ENCODE assay signal across 27 mouse cellular contexts in genomic region chr11:116598193-116598592, GRCm38 (mm10). TPM values are rescaled to one million over a fixed set of nuclear protein-coding genes. Genes with fewer than 3 reads are reported as not detected.
DNase-seq lines count a peak whose midpoint lies in the region; ATAC-seq and TF ChIP-seq lines count a peak whose summit lies in the region.
"Had no signal": no experiment of that assay in that cellular context is flagged by ENCODE, and none has a peak within 500 bp of the region (broad histone marks: within the 10 kb centered on the region; RNA-seq: fewer than 3 reads in every experiment).

No protein-coding gene starts in this region.

- peak; percentile 92 to 93 for DNase-seq in cerebellum, postnatal 10 days
- no peak for DNase-seq in cerebellum, adult 11 months
- no peak for DNase-seq in forebrain, embryonic 14.5 days (ENCODE audit: low spot score)
- DNase-seq in hindbrain, postnatal 0 days (ENCODE audit: low spot score), result no peak
- no peak for DNase-seq in neural tube, embryonic 10.5 days (ENCODE audit: extremely low spot score, low spot score)
- DNase-seq: adrenal gland, adult 8-10 months; adrenal gland, postnatal 25 days; cerebellum, adult 9-10 months; gastrocnemius, postnatal 25 days; heart, adult 18-20 months; heart, postnatal 10 days; heart, postnatal 36 days; kidney, adult 11 months had no signal

- 87% methylated on average over 8 of the region's 8 CpGs for WGBS in forebrain, embryonic 13.5 days
- WGBS in forebrain, embryonic 14.5 days, result 79% methylated on average over 8 of the region's 8 CpGs
- WGBS in hindbrain, postnatal 0 days, result 67% methylated on average over 8 of the region's 8 CpGs
- WGBS in hindbrain, embryonic 16.5 days, result 66% methylated on average over 8 of the region's 8 CpGs
- 72% methylated on average over 8 of the region's 8 CpGs for WGBS in neural tube, embryonic 13.5 days

- no peak for ATAC-seq in forebrain, embryonic 13.5 days
- no peak for ATAC-seq in forebrain, embryonic 14.5 days
- ATAC-seq in hindbrain, postnatal 0 days, result no peak
- no peak for ATAC-seq in hindbrain, embryonic 16.5 days
- ATAC-seq in neural tube, embryonic 13.5 days (ENCODE audit: low read depth), result no peak
- ATAC-seq: activated CD4-positive, CD25-positive, alpha-beta regulatory T cell, adult 4 months; forebrain, embryonic 15.5 days; intestine, embryonic 15.5 days had no signal

- H3K27ac ChIP-seq in forebrain, embryonic 13.5 days, result 0 out of 2 replicates have a peak overlapping the region, but pooled peaks have one; percentile 28
- H3K27ac ChIP-seq in forebrain, embryonic 14.5 days (ENCODE audit: low read depth, low read length), result no peak overlapping the region
- H3K27ac ChIP-seq in hindbrain, postnatal 0 days, result peak overlapping the region; percentile 45; the same call in 1 of the 2 replicates
- no peak overlapping the region for H3K27ac ChIP-seq in hindbrain, embryonic 16.5 days (ENCODE audit: low read depth, low read length)
- H3K27ac ChIP-seq in neural tube, embryonic 13.5 days (replicated peaks), result peak overlapping the region; percentile 49; the same call in 1 of the 2 replicates
- H3K27ac ChIP-seq: forebrain, embryonic 10.5 days; forebrain, embryonic 15.5 days; heart, embryonic 15.5 days; hindbrain, embryonic 12.5 days; intestine, embryonic 15.5 days had no signal

- peak overlapping the region; percentile 46 for H3K9ac ChIP-seq in forebrain, embryonic 13.5 days
- no peak overlapping the region for H3K9ac ChIP-seq in forebrain, embryonic 14.5 days (ENCODE audit: low read length)
- no peak overlapping the region for H3K9ac ChIP-seq in hindbrain, postnatal 0 days (replicated peaks; ENCODE audit: low read length)
- H3K9ac ChIP-seq in hindbrain, embryonic 16.5 days (ENCODE audit: low read depth, low read length), result no peak overlapping the region
- H3K9ac ChIP-seq in neural tube, embryonic 13.5 days, result no peak overlapping the region
- H3K9ac ChIP-seq: forebrain, embryonic 15.5 days; heart, embryonic 12.5 days; heart, embryonic 15.5 days; hindbrain, embryonic 12.5 days; intestine, embryonic 15.5 days had no signal

- no peak for TF ChIP-seq CTCF in hindbrain, postnatal 0 days (IDR thresholded peaks at IDR 0.05; ENCODE audit: low read depth)

- H3K4me2 ChIP-seq in forebrain, embryonic 13.5 days, result no peak overlapping the region
- no peak overlapping the region for H3K4me2 ChIP-seq in forebrain, embryonic 14.5 days (ENCODE audit: low read length)
- no peak overlapping the region for H3K4me2 ChIP-seq in hindbrain, postnatal 0 days (ENCODE audit: low read depth, low read length)
- no peak overlapping the region for H3K4me2 ChIP-seq in hindbrain, embryonic 16.5 days (ENCODE audit: low read length)
- no peak overlapping the region for H3K4me2 ChIP-seq in neural tube, embryonic 13.5 days
- H3K4me2 ChIP-seq: forebrain, embryonic 15.5 days; heart, embryonic 12.5 days; heart, embryonic 15.5 days; hindbrain, embryonic 12.5 days; intestine, embryonic 15.5 days had no signal

- no peaks in the 10 kb centered on the region for H3K9me3 ChIP-seq in forebrain, embryonic 13.5 days (replicated peaks)
- no peaks in the 10 kb centered on the region for H3K9me3 ChIP-seq in forebrain, embryonic 14.5 days (replicated peaks; ENCODE audit: control insufficient read depth, low read length)
- no peaks in the 10 kb centered on the region for H3K9me3 ChIP-seq in hindbrain, postnatal 0 days (ENCODE audit: low read length)
- H3K9me3 ChIP-seq in hindbrain, embryonic 16.5 days (ENCODE audit: control insufficient read depth, low read length), result no peaks in the 10 kb centered on the region
- no peaks in the 10 kb centered on the region for H3K9me3 ChIP-seq in neural tube, embryonic 13.5 days
- H3K9me3 ChIP-seq: forebrain, embryonic 10.5 days; forebrain, embryonic 15.5 days; heart, embryonic 12.5 days; heart, embryonic 15.5 days; hindbrain, embryonic 12.5 days; intestine, embryonic 15.5 days had no signal

- no peaks in the 10 kb centered on the region for H3K36me3 ChIP-seq in forebrain, embryonic 13.5 days (ENCODE audit: poor library complexity, severe bottlenecking)
- H3K36me3 ChIP-seq in forebrain, embryonic 14.5 days (ENCODE audit: control insufficient read depth, insufficient read depth, low read length), result no peaks in the 10 kb centered on the region
- no peaks in the 10 kb centered on the region for H3K36me3 ChIP-seq in hindbrain, postnatal 0 days (ENCODE audit: insufficient read depth, low read length)
- no peaks in the 10 kb centered on the region for H3K36me3 ChIP-seq in hindbrain, embryonic 16.5 days (ENCODE audit: control insufficient read depth, insufficient read depth, low read length)
- H3K36me3 ChIP-seq in neural tube, embryonic 13.5 days, result no peaks in the 10 kb centered on the region
- H3K36me3 ChIP-seq: forebrain, embryonic 15.5 days; hindbrain, embryonic 12.5 days had no signal

- H3K4me1 ChIP-seq in forebrain, embryonic 13.5 days, result peaks cover 9% of the 10 kb centered on the region
- H3K4me1 ChIP-seq in forebrain, embryonic 14.5 days (ENCODE audit: control insufficient read depth, insufficient read depth, low read length), result peaks cover 2% of the 10 kb centered on the region; the same call in 1 of the 2 replicates
- peaks cover under 1% of the 10 kb centered on the region; the same call in 1 of the 2 replicates for H3K4me1 ChIP-seq in hindbrain, postnatal 0 days (ENCODE audit: insufficient read depth, low read length)
- no peaks in the 10 kb centered on the region for H3K4me1 ChIP-seq in hindbrain, embryonic 16.5 days (ENCODE audit: control insufficient read depth, insufficient read depth, low read depth, low read length)
- H3K4me1 ChIP-seq in neural tube, embryonic 13.5 days (replicated peaks), result peaks cover 22% of the 10 kb centered on the region
- H3K4me1 ChIP-seq: forebrain, embryonic 10.5 days; heart, embryonic 12.5 days; heart, embryonic 15.5 days; intestine, embryonic 15.5 days had no signal

- no peaks in the 10 kb centered on the region for H3K27me3 ChIP-seq in forebrain, embryonic 13.5 days
- H3K27me3 ChIP-seq in forebrain, embryonic 14.5 days (replicated peaks; ENCODE audit: control insufficient read depth, insufficient read depth, low read length), result no peaks in the 10 kb centered on the region
- H3K27me3 ChIP-seq in hindbrain, postnatal 0 days (ENCODE audit: insufficient read depth, low read length), result no peaks in the 10 kb centered on the region
- no peaks in the 10 kb centered on the region for H3K27me3 ChIP-seq in hindbrain, embryonic 16.5 days (replicated peaks; ENCODE audit: control insufficient read depth, insufficient read depth, low read length)
- H3K27me3 ChIP-seq in neural tube, embryonic 13.5 days, result no peaks in the 10 kb centered on the region
- H3K27me3 ChIP-seq: forebrain, embryonic 15.5 days; heart, embryonic 12.5 days; heart, embryonic 15.5 days; hindbrain, embryonic 12.5 days; intestine, embryonic 15.5 days had no signal

- H3K4me3 ChIP-seq in forebrain, embryonic 13.5 days, result no peak overlapping the region
- no peak overlapping the region for H3K4me3 ChIP-seq in forebrain, embryonic 14.5 days (ENCODE audit: low read depth, low read length)
- no peak overlapping the region for H3K4me3 ChIP-seq in hindbrain, postnatal 0 days (ENCODE audit: low read length)
- H3K4me3 ChIP-seq in hindbrain, embryonic 16.5 days (ENCODE audit: low read length), result no peak overlapping the region
- H3K4me3 ChIP-seq in neural tube, embryonic 13.5 days, result no peak overlapping the region
- H3K4me3 ChIP-seq: forebrain, embryonic 10.5 days; forebrain, embryonic 15.5 days; heart, embryonic 12.5 days; heart, embryonic 15.5 days; hindbrain, embryonic 12.5 days; intestine, embryonic 15.5 days had no signal

RNA-seq across cellular contexts. Expression of gene Aanat, which starts 12.0 kb away (rescaled TPM):
- 0.25 and 0.39 TPM in 2 replicates for polyA plus RNA-seq in forebrain, embryonic 13.5 days (2015; fragmentation: Nextera tagmentation; extraction: Ambion mirVana)
- 0.36 TPM in 1 of 2 replicates, not detected in the other for polyA plus RNA-seq in forebrain, embryonic 14.5 days (2014; fragmentation: Nextera tagmentation; extraction: Ambion mirVana)
- 0.68 TPM in 1 of 2 replicates, not detected in the other for total RNA-seq in hindbrain, postnatal 0 days (2014; rRNA removed)
- 0.46 and 0.81 TPM in 2 replicates for polyA plus RNA-seq in hindbrain, postnatal 0 days (2015; fragmentation: Nextera tagmentation; extraction: Ambion mirVana)
- 0.51 and 0.55 TPM in 2 replicates for polyA plus RNA-seq in hindbrain, embryonic 16.5 days (2015; fragmentation: Nextera tagmentation; extraction: Ambion mirVana)
- polyA plus RNA-seq in neural tube, embryonic 13.5 days (2015; fragmentation: Nextera tagmentation; extraction: Ambion mirVana), result 0.18 TPM in 1 of 2 replicates, not detected in the other
- total RNA-seq: adrenal gland, adult 8-10 months; adrenal gland, postnatal 25 days; gastrocnemius, adult 8-10 months; gastrocnemius, postnatal 25 days; heart, adult 18-20 months; heart, postnatal 10 days; heart, postnatal 36 days had no signal
- polyA plus RNA-seq: activated CD4-positive, CD25-positive, alpha-beta regulatory T cell, adult 4 months; embryonic facial prominence, embryonic 11.5 days; embryonic facial prominence, embryonic 14.5 days; forebrain, embryonic 10.5 days; gonadal fat pad, adult 2 months; heart, embryonic 12.5 days; heart, embryonic 15.5 days; intestine, embryonic 15.5 days had no signal

RNA-seq across cellular contexts. Expression of gene Ube2o, which starts 16.9 kb away (rescaled TPM):
- 11.9 and 12.1 TPM in 2 replicates for polyA plus RNA-seq in forebrain, embryonic 13.5 days (2015; fragmentation: Nextera tagmentation; extraction: Ambion mirVana)
- polyA plus RNA-seq in forebrain, embryonic 14.5 days (2014; fragmentation: Nextera tagmentation; extraction: Ambion mirVana), result 16.7 and 20.7 TPM in 2 replicates
- 101 and 112 TPM in 2 replicates for total RNA-seq in hindbrain, postnatal 0 days (2014; rRNA removed)
- polyA plus RNA-seq in hindbrain, postnatal 0 days (2015; fragmentation: Nextera tagmentation; extraction: Ambion mirVana), result 31.3 and 31.9 TPM in 2 replicates
- 16.4 and 16.6 TPM in 2 replicates for polyA plus RNA-seq in hindbrain, embryonic 16.5 days (2015; fragmentation: Nextera tagmentation; extraction: Ambion mirVana)
- 20.1 and 24.6 TPM in 2 replicates for polyA plus RNA-seq in neural tube, embryonic 13.5 days (2015; fragmentation: Nextera tagmentation; extraction: Ambion mirVana)

RNA-seq across cellular contexts. Expression of gene Rhbdf2, which starts 28.6 kb away (rescaled TPM):
- polyA plus RNA-seq in forebrain, embryonic 13.5 days (2015; fragmentation: Nextera tagmentation; extraction: Ambion mirVana), result 0.87 and 0.98 TPM in 2 replicates
- polyA plus RNA-seq in forebrain, embryonic 14.5 days (2014; fragmentation: Nextera tagmentation; extraction: Ambion mirVana), result 0.61 TPM in 2 replicates
- total RNA-seq in hindbrain, postnatal 0 days (2014; rRNA removed), result 3.8 and 4.0 TPM in 2 replicates
- polyA plus RNA-seq in hindbrain, postnatal 0 days (2015; fragmentation: Nextera tagmentation; extraction: Ambion mirVana), result 1.1 and 1.6 TPM in 2 replicates
- 1.7 and 2.1 TPM in 2 replicates for polyA plus RNA-seq in hindbrain, embryonic 16.5 days (2015; fragmentation: Nextera tagmentation; extraction: Ambion mirVana)
- 3.7 TPM in 2 replicates for polyA plus RNA-seq in neural tube, embryonic 13.5 days (2015; fragmentation: Nextera tagmentation; extraction: Ambion mirVana)

RNA-seq across cellular contexts. Expression of gene Prcd, which starts 55.1 kb away (rescaled TPM):
- 0.79 and 0.80 TPM in 2 replicates for polyA plus RNA-seq in forebrain, embryonic 13.5 days (2015; fragmentation: Nextera tagmentation; extraction: Ambion mirVana)
- polyA plus RNA-seq in forebrain, embryonic 14.5 days (2014; fragmentation: Nextera tagmentation; extraction: Ambion mirVana), result 1.4 and 1.7 TPM in 2 replicates
- 1.2 and 1.3 TPM in 2 replicates for total RNA-seq in hindbrain, postnatal 0 days (2014; rRNA removed)
- 5.3 and 6.4 TPM in 2 replicates for polyA plus RNA-seq in hindbrain, postnatal 0 days (2015; fragmentation: Nextera tagmentation; extraction: Ambion mirVana)
- polyA plus RNA-seq in hindbrain, embryonic 16.5 days (2015; fragmentation: Nextera tagmentation; extraction: Ambion mirVana), result 3.1 and 4.2 TPM in 2 replicates
- 1.9 and 2.3 TPM in 2 replicates for polyA plus RNA-seq in neural tube, embryonic 13.5 days (2015; fragmentation: Nextera tagmentation; extraction: Ambion mirVana)
- polyA plus RNA-seq: activated CD4-positive, CD25-positive, alpha-beta regulatory T cell, adult 4 months; heart, embryonic 12.5 days had no signal

RNA-seq across cellular contexts. Expression of gene Cygb, which starts 55.9 kb away (rescaled TPM):
- 8.8 and 9.3 TPM in 2 replicates for polyA plus RNA-seq in forebrain, embryonic 13.5 days (2015; fragmentation: Nextera tagmentation; extraction: Ambion mirVana)
- 14.7 and 15.4 TPM in 2 replicates for polyA plus RNA-seq in forebrain, embryonic 14.5 days (2014; fragmentation: Nextera tagmentation; extraction: Ambion mirVana)
- total RNA-seq in hindbrain, postnatal 0 days (2014; rRNA removed), result 48.4 and 54.7 TPM in 2 replicates
- polyA plus RNA-seq in hindbrain, postnatal 0 days (2015; fragmentation: Nextera tagmentation; extraction: Ambion mirVana), result 46.0 and 48.1 TPM in 2 replicates
- 34.4 and 37.4 TPM in 2 replicates for polyA plus RNA-seq in hindbrain, embryonic 16.5 days (2015; fragmentation: Nextera tagmentation; extraction: Ambion mirVana)
- 16.1 and 17.2 TPM in 2 replicates for polyA plus RNA-seq in neural tube, embryonic 13.5 days (2015; fragmentation: Nextera tagmentation; extraction: Ambion mirVana)
- polyA plus RNA-seq: activated CD4-positive, CD25-positive, alpha-beta regulatory T cell, adult 4 months had no signal

Comparison
In these comparisons a context has a peak if more than half of its experiments do, and no peak if none do; other contexts are left out.
1. DNase-seq: peak in cerebellum, postnatal 10 days (2 of 2); none in cerebellum, adult 11 months (single experiment), forebrain, embryonic 14.5 days (single experiment), hindbrain, postnatal 0 days (single experiment) and neural tube, embryonic 10.5 days (single experiment).
2. H3K27ac ChIP-seq: peak in forebrain, embryonic 13.5 days (single experiment), hindbrain, postnatal 0 days (single experiment) and neural tube, embryonic 13.5 days (single experiment); none in forebrain, embryonic 14.5 days (single experiment) and hindbrain, embryonic 16.5 days (single experiment).